Mouse (Mus musculus) lung, embryonic 15.5 days (tissue): ENCODE results near the gene Bfsp2. TPM values are rescaled to one million over a fixed set of nuclear protein-coding genes. Genes with fewer than 3 reads are reported as not detected.

Experiments used
- ATAC-seq: fragments of 200-750 bp; cut with Nextera tagmentation; 2 replicates; pipeline ENCODE4 v1.8.0; 2017; ENCODE audit warnings: moderate number of reproducible peaks, borderline replicate concordance; ENCODE audit not compliant: low FRiP score, low TSS enrichment; ENCODE audit errors: extremely low read depth
- H3K27ac ChIP-seq: fragments of 300-500 bp; sonication (generic); 2 replicates; pipeline ENCODE4 v1.5.1; 2015; ENCODE audit warnings: moderate library complexity, mild to moderate bottlenecking, inconsistent platforms
- H3K27me3 ChIP-seq: fragments of 300-500 bp; sonication (generic); 2 replicates; pipeline ENCODE4 v1.6.1; 2015; ENCODE audit warnings: inconsistent platforms
- H3K36me3 ChIP-seq: fragments of 300-500 bp; sonication (generic); 2 replicates; pipeline ENCODE4 v1.6.1; 2015; ENCODE audit warnings: inconsistent platforms
- H3K4me1 ChIP-seq: fragments of 300-500 bp; sonication (generic); 2 replicates; pipeline ENCODE4 v1.6.1; 2015; ENCODE audit warnings: inconsistent platforms
- H3K4me2 ChIP-seq: fragments of 300-500 bp; sonication (generic); 2 replicates; pipeline ENCODE4 v1.6.1; 2015; ENCODE audit warnings: inconsistent platforms, mild to moderate bottlenecking, moderate library complexity
- H3K4me3 ChIP-seq: fragments of 300-500 bp; sonication (generic); 2 replicates; pipeline ENCODE4 v1.5.1; 2015; ENCODE audit warnings: mild to moderate bottlenecking, inconsistent platforms
- H3K9ac ChIP-seq: fragments of 300-500 bp; sonication (generic); 2 replicates; pipeline ENCODE4 v1.6.1; 2015; ENCODE audit warnings: inconsistent platforms
- H3K9me3 ChIP-seq: fragments of 300-500 bp; sonication (generic); 2 replicates; pipeline ENCODE4 v1.6.1; 2016; ENCODE audit warnings: inconsistent platforms
- WGBS: fragments of 180-500 bp; shearing (Covaris S2); methylation state at CpG from one replicate; pipeline ENCODE4 v1.1.7; 2015; 5-methylcytosine and 5-hydroxymethylcytosine counted together
- polyA plus RNA-seq: library from polyadenylated mRNA; unstranded; fragments of >200 nt; fragmentation: Nextera tagmentation; extraction: Ambion mirVana; gene quantifications from 2 replicates; pipeline ENCODE4 v1.2.1, GENCODE M21; 2015

Bfsp2 gene
- polyA plus RNA-seq, 1 experiment from 2014 or later: 0.64 TPM

DNA sequence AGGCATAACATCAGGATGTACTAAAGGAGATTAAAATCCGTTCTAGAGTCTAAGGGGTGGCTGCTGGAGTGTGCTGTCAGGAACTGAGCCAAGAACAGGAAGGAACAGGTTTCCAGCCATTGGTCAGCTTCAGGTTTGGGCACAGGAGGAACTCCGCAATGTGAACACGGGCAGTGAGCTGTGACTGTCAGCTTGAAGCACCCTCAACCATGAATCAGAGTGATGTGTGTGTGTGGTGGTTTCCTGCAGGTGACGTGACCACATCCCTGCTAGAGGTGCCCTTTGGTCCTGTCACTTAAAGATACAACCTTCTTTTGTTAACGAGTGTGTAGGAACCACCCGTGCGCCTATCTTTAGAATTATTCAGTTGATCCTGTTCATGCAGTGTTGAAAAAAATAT, 31.1 kb downstream of the Bfsp2 start:
- H3K27ac ChIP-seq: no peak overlapping the region
- no peak overlapping the region for H3K4me2 ChIP-seq
- 62% methylated on average over 7 of the region's 7 CpGs for WGBS
- H3K27me3 ChIP-seq: no peaks in the 10 kb centered on the region
- H3K4me1 ChIP-seq: no peaks in the 10 kb centered on the region
- no peak overlapping the region for H3K9ac ChIP-seq
- ATAC-seq: no peak
- H3K4me3 ChIP-seq: no peak overlapping the region
- no peaks in the 10 kb centered on the region for H3K9me3 ChIP-seq
- no peaks in the 10 kb centered on the region for H3K36me3 ChIP-seq

DNA sequence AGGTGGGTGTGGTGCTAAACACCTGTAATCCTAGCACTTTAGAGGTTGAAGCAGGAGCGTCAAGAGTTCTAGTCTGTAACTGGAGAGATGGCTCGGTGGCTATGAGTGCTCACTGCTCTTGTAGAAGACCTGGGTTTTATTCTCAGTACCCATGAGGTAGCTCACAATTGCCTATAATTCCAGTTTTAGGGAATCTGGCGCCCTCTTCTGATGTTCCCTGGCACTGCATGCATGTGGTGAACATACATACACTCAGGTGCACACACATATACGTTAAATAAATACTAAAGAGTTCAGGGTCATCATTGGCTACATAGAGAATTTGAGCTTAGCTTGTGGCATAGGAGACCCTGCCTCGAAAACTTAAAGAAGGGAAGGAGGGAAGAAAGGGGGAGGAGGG, 35.6 kb downstream of the Bfsp2 start:
- peaks cover 28% of the 10 kb centered on the region for H3K4me1 ChIP-seq
- no peak overlapping the region for H3K4me2 ChIP-seq
- no peaks in the 10 kb centered on the region for H3K36me3 ChIP-seq
- H3K9ac ChIP-seq: no peak overlapping the region
- no peaks in the 10 kb centered on the region for H3K27me3 ChIP-seq
- H3K4me3 ChIP-seq: no peak overlapping the region
- ATAC-seq: no peak
- H3K9me3 ChIP-seq: no peaks in the 10 kb centered on the region
- 86% methylated on average over 5 of the region's 5 CpGs for WGBS
- no peak overlapping the region for H3K27ac ChIP-seq

DNA sequence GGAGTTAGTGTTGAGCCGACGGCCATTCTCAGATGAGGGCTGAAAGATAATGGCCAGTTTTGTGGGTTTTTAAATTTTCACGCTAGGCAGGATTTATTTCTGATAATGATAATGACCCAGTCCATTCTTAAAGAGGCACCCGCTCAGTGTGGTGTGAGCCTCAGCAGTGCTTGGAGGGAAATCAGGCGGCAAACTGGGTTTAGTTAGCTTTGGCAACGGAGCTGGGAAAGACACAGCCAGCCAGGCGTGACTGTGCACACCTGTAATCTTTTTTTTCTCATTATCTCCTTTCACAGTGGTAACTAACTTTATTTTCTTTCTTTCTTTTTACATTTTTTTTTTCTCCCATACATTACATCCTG, 36.4 kb downstream of the Bfsp2 start:
- 61% methylated on average over 7 of the region's 7 CpGs for WGBS
- Histone ChIP-seq H3K4me3 (no peak overlapping the region), H3K27ac (no peak overlapping the region), H3K9ac (no peak overlapping the region), H3K27me3 (no peaks in the 10 kb centered on the region), H3K4me2 (no peak overlapping the region), H3K4me1 (peaks cover 28% of the 10 kb centered on the region), H3K9me3 (no peaks in the 10 kb centered on the region), H3K36me3 (no peaks in the 10 kb centered on the region)
- no peak for ATAC-seq

DNA sequence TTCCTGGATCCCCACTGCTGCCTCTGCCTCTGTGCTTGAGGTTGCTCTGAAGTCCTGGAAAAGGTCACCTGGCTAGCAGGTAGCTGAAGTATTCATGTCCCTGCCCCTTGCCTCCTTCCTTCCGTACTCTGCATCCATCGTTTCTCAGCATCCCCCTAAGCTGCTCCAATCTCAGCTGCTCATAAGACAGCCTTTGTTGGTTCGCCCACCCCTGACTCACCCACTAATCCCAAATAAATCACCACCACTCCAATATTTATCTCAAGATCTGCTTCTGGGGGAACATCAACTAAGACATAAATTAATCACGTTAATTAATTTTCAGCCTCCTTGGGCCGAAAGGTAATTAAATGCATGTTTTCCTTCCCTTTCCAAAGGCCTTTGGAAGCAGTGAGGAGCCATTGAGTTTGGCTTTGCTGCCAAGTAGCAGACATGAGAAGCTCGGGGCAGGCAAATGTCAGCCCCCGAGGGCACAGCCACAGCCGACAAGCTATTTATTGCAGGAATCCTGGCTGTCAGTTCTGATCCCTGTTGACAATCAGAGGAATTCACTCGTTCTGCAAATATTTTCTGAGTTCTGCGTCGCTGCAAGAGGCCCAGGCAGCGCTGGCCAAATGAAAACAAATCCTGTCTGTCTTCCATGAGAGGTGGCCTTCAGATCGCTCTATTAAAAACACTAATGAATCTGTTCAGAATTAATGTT, 36.9 kb downstream of the Bfsp2 start:
- ATAC-seq: no peak
- Histone ChIP-seq H3K4me3 (no peak overlapping the region), H3K4me2 (no peak overlapping the region), H3K4me1 (peaks cover 28% of the 10 kb centered on the region), H3K9me3 (no peaks in the 10 kb centered on the region), H3K27ac (no peak overlapping the region), H3K27me3 (no peaks in the 10 kb centered on the region), H3K36me3 (no peaks in the 10 kb centered on the region), H3K9ac (no peak overlapping the region)
- 33% methylated on average over 13 of the region's 13 CpGs for WGBS

DNA sequence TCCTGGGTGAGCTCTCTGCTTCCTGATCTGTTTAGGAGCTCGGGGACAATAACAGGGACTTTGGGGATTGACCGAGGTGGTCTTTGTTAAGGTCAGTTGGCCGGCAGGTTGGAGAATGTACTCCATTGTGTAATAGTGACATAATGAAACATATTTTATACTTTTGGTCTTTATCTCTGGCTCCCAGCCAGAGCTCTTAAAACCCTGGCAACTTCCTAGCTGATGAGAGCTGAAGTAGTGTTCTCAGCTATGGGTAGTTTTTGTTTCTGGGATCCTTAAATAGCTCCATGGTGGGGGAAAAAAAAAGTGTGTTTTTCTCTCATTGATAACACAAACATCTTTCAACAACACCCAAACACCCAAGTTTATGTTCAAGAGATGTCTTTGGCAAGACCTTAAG, 39.6 kb downstream of the Bfsp2 start:
- Histone ChIP-seq H3K27ac (no peak overlapping the region), H3K27me3 (no peaks in the 10 kb centered on the region), H3K36me3 (no peaks in the 10 kb centered on the region), H3K4me2 (no peak overlapping the region), H3K4me1 (peaks cover 28% of the 10 kb centered on the region), H3K4me3 (no peak overlapping the region), H3K9ac (no peak overlapping the region), H3K9me3 (no peaks in the 10 kb centered on the region)
- 16% methylated on average over 3 of the region's 3 CpGs for WGBS
- ATAC-seq: peak; percentile 24; the same call in 1 of the 2 replicates

DNA sequence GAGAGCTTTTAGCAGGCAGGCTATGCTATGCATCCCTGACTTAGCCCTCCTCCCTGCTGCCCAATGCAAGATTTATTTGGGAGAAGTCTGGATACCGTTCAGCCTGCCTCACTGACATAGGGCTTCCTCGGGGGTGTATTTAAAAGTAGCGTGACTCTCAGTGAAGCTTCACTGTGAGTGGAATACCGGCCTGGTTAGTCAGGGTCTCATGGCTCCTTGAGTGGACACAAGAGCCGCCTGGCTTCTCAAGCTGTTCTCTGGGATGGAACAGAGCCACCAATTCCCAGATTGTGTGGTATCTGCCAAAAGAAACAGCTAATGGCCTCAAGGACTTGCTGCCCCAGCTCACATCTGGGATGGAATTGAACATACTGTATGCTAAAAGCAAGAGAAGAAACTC, 43.1 kb downstream of the Bfsp2 start:
- H3K27me3 ChIP-seq: no peaks in the 10 kb centered on the region
- H3K4me2 ChIP-seq: no peak overlapping the region
- ATAC-seq: no peak
- H3K9ac ChIP-seq: no peak overlapping the region
- peaks cover 31% of the 10 kb centered on the region for H3K4me1 ChIP-seq
- H3K9me3 ChIP-seq: no peaks in the 10 kb centered on the region
- no peak overlapping the region for H3K4me3 ChIP-seq
- WGBS: 47% methylated on average over 5 of the region's 5 CpGs
- H3K27ac ChIP-seq: no peak overlapping the region
- H3K36me3 ChIP-seq: no peaks in the 10 kb centered on the region

DNA sequence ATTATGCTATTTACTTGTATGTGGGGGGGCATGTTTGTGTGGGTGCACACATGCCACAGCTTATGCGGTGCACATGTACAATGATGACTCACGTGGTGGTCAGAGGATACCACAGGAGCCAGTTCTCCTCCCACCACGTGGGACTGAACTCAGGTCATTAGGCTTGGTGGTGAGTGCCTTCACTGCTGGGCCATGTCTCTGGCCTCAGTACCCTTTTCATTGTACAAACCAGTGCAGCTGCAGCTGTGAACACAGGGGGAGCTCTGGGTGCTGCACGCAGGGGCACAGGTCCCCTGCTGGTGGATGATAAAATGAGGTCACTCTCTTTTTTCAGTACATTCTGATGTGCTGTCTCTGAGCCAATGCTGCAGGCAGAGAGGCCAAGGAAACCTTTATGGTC, 46.1 kb downstream of the Bfsp2 start:
- H3K27me3 ChIP-seq: no peaks in the 10 kb centered on the region
- H3K27ac ChIP-seq: no peak overlapping the region
- no peak overlapping the region for H3K4me3 ChIP-seq
- no peak overlapping the region for H3K9ac ChIP-seq
- H3K4me1 ChIP-seq: peaks cover 19% of the 10 kb centered on the region
- no peaks in the 10 kb centered on the region for H3K36me3 ChIP-seq
- H3K4me2 ChIP-seq: no peak overlapping the region
- ATAC-seq: no peak
- no peaks in the 10 kb centered on the region for H3K9me3 ChIP-seq
- WGBS: 49% methylated on average over 4 of the region's 4 CpGs

DNA sequence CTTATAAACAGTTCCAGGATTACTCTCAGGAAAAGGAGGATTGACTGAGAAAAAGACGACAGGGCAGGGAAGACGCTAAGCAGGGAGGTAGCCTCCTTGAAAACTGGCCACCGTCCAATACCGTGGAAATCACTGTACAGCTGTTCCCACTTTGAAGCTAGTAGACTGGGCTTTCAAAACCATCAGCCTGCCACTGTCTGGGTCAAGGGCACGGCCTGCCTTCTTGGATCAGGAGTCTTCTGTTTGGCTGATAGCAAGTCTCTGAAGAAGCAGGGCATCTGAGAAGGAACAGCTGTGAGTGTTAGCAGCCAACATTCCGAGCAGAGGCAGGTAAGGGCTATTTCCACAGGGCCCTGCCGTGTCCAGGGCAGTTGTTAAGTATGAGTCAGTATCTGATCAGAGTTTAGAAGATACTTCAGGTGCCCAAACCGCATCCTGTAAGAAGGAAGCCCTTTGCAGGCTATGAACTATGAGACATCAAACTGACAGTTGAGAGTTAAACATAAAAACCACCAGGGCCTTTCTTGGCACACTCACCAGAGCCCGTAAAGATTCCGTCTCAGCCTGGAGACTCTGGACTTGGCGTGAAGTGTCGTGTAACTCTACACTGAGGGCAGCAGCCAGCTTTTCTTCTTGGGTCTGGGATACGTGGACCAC, 48.0 kb downstream of the Bfsp2 start:
- H3K9ac ChIP-seq: no peak overlapping the region
- peak overlapping the region; percentile 68 for H3K27ac ChIP-seq
- H3K36me3 ChIP-seq: no peaks in the 10 kb centered on the region
- WGBS: 10% methylated on average over 13 of the region's 13 CpGs
- no peaks in the 10 kb centered on the region for H3K9me3 ChIP-seq
- no peaks in the 10 kb centered on the region for H3K27me3 ChIP-seq
- H3K4me1 ChIP-seq: peaks cover 19% of the 10 kb centered on the region
- H3K4me3 ChIP-seq: no peak overlapping the region
- ATAC-seq: peak; percentile 48; the same call in 1 of the 2 replicates
- H3K4me2 ChIP-seq: no peak overlapping the region

DNA sequence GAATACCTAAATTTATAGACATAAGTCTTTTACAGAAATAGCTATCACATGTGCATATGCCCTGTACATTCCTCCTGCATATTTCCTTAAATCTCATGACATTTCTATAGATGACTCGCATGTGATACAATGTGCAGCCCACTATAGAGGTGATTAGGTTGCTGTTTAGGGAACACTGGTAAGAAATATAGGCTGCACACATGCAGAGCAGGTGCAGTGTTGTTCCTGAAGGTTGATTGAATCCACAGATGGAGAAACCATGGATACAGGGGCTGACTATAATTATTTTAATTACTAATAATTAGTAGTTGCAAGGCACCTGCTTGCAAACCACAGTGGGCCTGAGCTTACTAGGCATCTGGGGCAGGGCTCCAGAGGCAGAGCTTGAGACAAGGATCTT, 48.5 kb downstream of the Bfsp2 start:
- WGBS: 85% methylated on average over 1 of the region's 1 CpGs
- H3K27me3 ChIP-seq: no peaks in the 10 kb centered on the region
- H3K27ac ChIP-seq: peak overlapping the region; percentile 68; the same call in 1 of the 2 replicates
- no peaks in the 10 kb centered on the region for H3K36me3 ChIP-seq
- ATAC-seq: no peak
- peaks cover 19% of the 10 kb centered on the region for H3K4me1 ChIP-seq
- H3K9ac ChIP-seq: no peak overlapping the region
- no peaks in the 10 kb centered on the region for H3K9me3 ChIP-seq
- no peak overlapping the region for H3K4me2 ChIP-seq
- no peak overlapping the region for H3K4me3 ChIP-seq

DNA sequence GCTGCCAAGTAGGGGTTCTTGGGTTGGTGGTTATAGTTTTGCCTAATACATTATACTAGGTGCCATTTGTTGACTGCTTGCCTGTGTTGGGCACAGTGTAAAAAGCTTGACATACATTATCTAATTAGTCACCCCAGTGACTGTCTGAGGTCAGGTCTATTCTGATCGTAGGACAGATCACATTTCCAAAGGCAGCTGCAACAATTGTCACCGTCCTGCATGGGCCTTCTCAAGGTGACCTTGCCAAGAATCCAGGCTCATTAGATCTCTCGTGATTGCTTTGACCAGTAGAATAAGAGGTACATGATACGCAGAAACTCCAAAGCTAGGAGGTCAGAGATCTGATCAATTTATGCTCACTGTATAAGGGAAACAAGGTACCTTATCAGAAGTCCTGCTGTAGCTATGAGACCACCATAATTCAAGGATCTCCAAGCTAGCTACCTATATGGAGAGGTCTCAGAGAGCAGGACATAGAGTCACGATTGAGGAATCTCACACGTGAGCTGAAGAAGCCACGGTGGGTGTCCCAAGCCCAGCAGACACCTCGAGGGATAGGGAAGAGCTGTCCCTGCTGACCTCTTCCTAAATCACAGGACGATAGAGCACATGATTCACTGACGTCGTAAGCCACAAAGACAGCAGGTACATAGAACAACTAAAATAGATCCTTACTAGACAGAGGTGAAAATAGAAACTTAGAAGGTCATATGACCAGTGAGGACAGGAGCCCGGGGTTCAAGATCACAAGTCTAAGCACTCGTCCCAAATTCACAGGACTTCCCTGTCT, 49.6 kb downstream of the Bfsp2 start:
- Histone ChIP-seq H3K27me3 (no peaks in the 10 kb centered on the region), H3K9me3 (no peaks in the 10 kb centered on the region), H3K4me2 (no peak overlapping the region), H3K4me3 (no peak overlapping the region), H3K9ac (no peak overlapping the region), H3K27ac (no peak overlapping the region), H3K4me1 (peaks cover 19% of the 10 kb centered on the region), H3K36me3 (no peaks in the 10 kb centered on the region)
- 80% methylated on average over 13 of the region's 13 CpGs for WGBS
- ATAC-seq: no peak

DNA sequence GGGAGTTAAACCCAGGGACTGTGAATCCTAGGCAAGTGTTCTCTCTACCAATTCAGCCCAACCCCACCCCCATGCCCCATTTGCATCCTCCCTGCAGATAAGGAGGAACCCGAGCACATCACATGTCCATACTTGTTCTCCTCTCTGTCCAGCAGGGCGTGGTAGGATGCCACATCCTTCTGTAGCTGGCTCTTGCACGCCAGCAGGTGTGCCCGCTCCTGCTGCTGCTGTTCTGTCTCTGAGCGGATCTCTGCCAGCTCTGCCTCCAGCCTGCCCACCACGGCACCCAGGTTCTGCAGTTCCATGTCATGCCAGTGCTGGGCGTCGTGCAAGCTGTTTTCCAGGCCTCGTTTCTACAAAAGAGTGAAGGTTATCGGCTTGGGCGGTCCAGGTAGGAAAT, 53.8 kb downstream of the Bfsp2 start:
- Histone ChIP-seq H3K9ac (no peak overlapping the region), H3K27me3 (no peaks in the 10 kb centered on the region), H3K4me2 (no peak overlapping the region), H3K9me3 (no peaks in the 10 kb centered on the region), H3K4me3 (no peak overlapping the region), H3K36me3 (no peaks in the 10 kb centered on the region), H3K27ac (no peak overlapping the region), H3K4me1 (no peaks in the 10 kb centered on the region; the same call in 1 of the 2 replicates)
- ATAC-seq: no peak
- 81% methylated on average over 11 of the region's 11 CpGs for WGBS

DNA sequence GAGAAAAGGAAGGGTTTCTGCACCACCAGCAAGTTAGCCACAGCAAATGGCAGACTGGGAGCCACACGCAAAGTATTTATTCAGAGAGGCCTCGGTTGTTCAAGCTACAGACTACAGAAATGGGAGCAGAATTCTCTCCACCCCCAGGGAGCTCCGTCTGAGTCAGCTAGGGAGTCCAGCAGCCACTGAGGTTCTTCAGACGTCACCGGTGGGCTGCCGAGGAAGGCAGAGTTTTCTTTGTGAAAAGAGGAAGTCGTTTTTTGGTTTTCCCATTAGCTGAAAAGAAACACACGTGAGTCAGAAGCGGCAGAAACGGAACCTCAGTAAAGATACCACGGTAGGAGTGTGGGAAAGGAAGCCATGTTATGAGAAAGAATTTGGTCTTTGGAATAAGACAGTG, 55.4 kb downstream of the Bfsp2 start:
- Histone ChIP-seq H3K36me3 (no peaks in the 10 kb centered on the region), H3K4me1 (no peaks in the 10 kb centered on the region; the same call in 1 of the 2 replicates), H3K9ac (no peak overlapping the region), H3K27ac (no peak overlapping the region), H3K4me2 (no peak overlapping the region), H3K4me3 (no peak overlapping the region), H3K27me3 (no peaks in the 10 kb centered on the region), H3K9me3 (no peaks in the 10 kb centered on the region)
- WGBS: 48% methylated on average over 11 of the region's 11 CpGs
- ATAC-seq: no peak
